Mouse (Mus musculus) lung, postnatal 4 days (tissue): Measurements from ENCODE around the gene Pdpn.
A peak's percentile ranks its signal among the peaks of the same experiment; 100 is the strongest.

Source experiments
- DNase-seq, 2 experiments: peaks; one replicate each; pipeline ENCODE4 v3.0.0; 2021

Gene Pdpn

GRCm38 (mm10) chr4:143298431-143299315 is 691 bp downstream of the Pdpn start:
- no peak for DNase-seq

- no peak for DNase-seq
Measured at GRCm38 (mm10) chr4:143297016-143297556, 2.3 kb downstream of the Pdpn start.

- DNase-seq, result peak; percentile 36 to 74
Measured at GRCm38 (mm10) chr4:143296153-143296552, 3.2 kb downstream of the Pdpn start.

- no peak for DNase-seq
Measured at GRCm38 (mm10) chr4:143294324-143294723, 5.0 kb downstream of the Pdpn start.

- peak in 1 of 2 experiments; percentile 12 for DNase-seq
Measured at GRCm38 (mm10) chr4:143288880-143289279, 10.5 kb downstream of the Pdpn start.

- peak in 1 of 2 experiments; percentile 18 for DNase-seq
Measured at GRCm38 (mm10) chr4:143288473-143288872, 10.9 kb downstream of the Pdpn start.

GRCm38 (mm10) chr4:143287065-143287464 is 12.3 kb downstream of the Pdpn start:
- DNase-seq, result no peak

GRCm38 (mm10) chr4:143280166-143280565 is 19.2 kb downstream of the Pdpn start:
- DNase-seq, result peak in 1 of 2 experiments; percentile 56

GRCm38 (mm10) chr4:143279661-143280060 is 19.7 kb downstream of the Pdpn start:
- DNase-seq, result peak in 1 of 2 experiments; percentile 30

- DNase-seq, result no peak
Measured at GRCm38 (mm10) chr4:143279016-143279415, 20.3 kb downstream of the Pdpn start.

GRCm38 (mm10) chr4:143278429-143278871 is 20.9 kb downstream of the Pdpn start:
- DNase-seq, result peak; percentile 38 to 63

GRCm38 (mm10) chr4:143277319-143277718 is 22.0 kb downstream of the Pdpn start:
- DNase-seq, result no peak

- no peak for DNase-seq
Measured at GRCm38 (mm10) chr4:143271571-143271970, 27.8 kb downstream of the Pdpn start.

GRCm38 (mm10) chr4:143270903-143271302 is 28.5 kb downstream of the Pdpn start:
- DNase-seq, result no peak

GRCm38 (mm10) chr4:143262696-143263095 is 36.7 kb downstream of the Pdpn start:
- DNase-seq, result no peak

GRCm38 (mm10) chr4:143259718-143260349 is 39.5 kb downstream of the Pdpn start:
- DNase-seq, result no peak

GRCm38 (mm10) chr4:143258517-143258916 is 40.8 kb downstream of the Pdpn start:
- DNase-seq, result peak; percentile 43 to 72

GRCm38 (mm10) chr4:143257971-143258370 is 41.4 kb downstream of the Pdpn start:
- no peak for DNase-seq

GRCm38 (mm10) chr4:143255541-143255940 is 43.8 kb downstream of the Pdpn start:
- no peak for DNase-seq

GRCm38 (mm10) chr4:143253356-143253755 is 46.0 kb downstream of the Pdpn start:
- DNase-seq, result no peak

- DNase-seq, result peak in 1 of 2 experiments; percentile 14
Measured at GRCm38 (mm10) chr4:143248050-143248449, 51.3 kb downstream of the Pdpn start.

GRCm38 (mm10) chr4:143241294-143241693 is 58.1 kb downstream of the Pdpn start:
- no peak for DNase-seq

GRCm38 (mm10) chr4:143239615-143240201 is 59.7 kb downstream of the Pdpn start:
- DNase-seq, result no peak
